Mouse (Mus musculus): ENCODE measurements around the gene Apbb2.

- peak; percentile 35 for TF ChIP-seq MAX (IDR thresholded peaks at IDR 0.05)
- TF ChIP-seq MYOD1 (IDR thresholded peaks at IDR 0.05; ENCODE audit: control insufficient read depth, insufficient read length, low read depth), result peak; percentile 36
- TF ChIP-seq CTCF (IDR thresholded peaks at IDR 0.05; ENCODE audit: control insufficient read depth, insufficient read depth, insufficient read length), result no peak
Observed at GRCm38 (mm10) chr5:66527090-66527489, 91.5 kb downstream of the Apbb2 start.
